Mouse (Mus musculus) erythroblast, embryonic 14.5 days (primary cell): ENCODE measurements at regions not wholly inside any gene's neighbourhood (a gene's known extent, or its start where the extent isn't known, plus 50 kb on each side); places are given as distances from the start of the nearest gene placed in this dataset.

Source experiments
- GATA1 ChIP-seq: IDR thresholded peaks from 2 replicates; pipeline ENCODE4 v1.6.1; 2012; ENCODE audit warnings: low read length, inconsistent platforms, mixed read lengths
- TAL1 ChIP-seq: IDR thresholded peaks from 3 replicates; pipeline ENCODE4 v1.6.1; 2012; ENCODE audit warnings: low read length, inconsistent platforms, mixed read lengths

- TF ChIP-seq TAL1 (no peak), GATA1 (no peak)
Observed at GRCm38 (mm10) chr1:185918663-185919062, 198.4 kb downstream of the Lyplal1 start.
